Mouse (Mus musculus) heart, postnatal 0 days (tissue): ENCODE measurements at regions not wholly inside any gene's neighbourhood (a gene's known extent, or its start where the extent isn't known, plus 50 kb on each side); places are given as distances from the start of the nearest gene placed in this dataset.

Experiments
- ATAC-seq: fragments of 200-750 bp; cut with Nextera tagmentation; 2 replicates; pipeline ENCODE4 v1.8.0; 2017; ENCODE audit warnings: low read depth, moderate number of reproducible peaks, moderate library complexity; ENCODE audit not compliant: insufficient read depth
- DNase-seq: peaks from one replicate; pipeline ENCODE4 v3.0.0-alpha.2; 2016; ENCODE audit warnings: low spot score
- H3K27ac ChIP-seq: fragments of 300-500 bp; sonication (generic); 2 replicates; pipeline ENCODE4 v1.5.1; 2014; ENCODE audit warnings: low read depth, mild to moderate bottlenecking
- H3K27me3 ChIP-seq: fragments of 300-500 bp; sonication (generic); 2 replicates; pipeline ENCODE4 v1.6.1; 2014; ENCODE audit warnings: low read length, mixed read lengths; ENCODE audit not compliant: control insufficient read depth, insufficient read depth
- H3K36me3 ChIP-seq: fragments of 300-500 bp; sonication (generic); replicated peaks from 2 replicates; pipeline ENCODE4 v1.6.1; 2014; ENCODE audit warnings: low read length, mixed read lengths; ENCODE audit not compliant: control insufficient read depth, insufficient read depth
- H3K4me1 ChIP-seq: fragments of 300-500 bp; sonication (generic); 2 replicates; pipeline ENCODE4 v1.6.1; 2014; ENCODE audit warnings: antibody characterized with exemption; ENCODE audit not compliant: control insufficient read depth, insufficient read depth
- H3K4me2 ChIP-seq: fragments of 300-500 bp; sonication (generic); 2 replicates; pipeline ENCODE4 v1.6.1; 2014; ENCODE audit warnings: low read depth, mild to moderate bottlenecking, low read length, moderate library complexity
- H3K4me3 ChIP-seq: fragments of 300-500 bp; sonication (generic); 2 replicates; pipeline ENCODE4 v1.5.1; 2014; ENCODE audit warnings: low read depth, low read length
- H3K9ac ChIP-seq: fragments of 300-500 bp; sonication (generic); replicated peaks from 2 replicates; pipeline ENCODE4 v1.6.1; 2014; ENCODE audit warnings: low read depth, low read length, mixed read lengths
- H3K9me3 ChIP-seq: fragments of 300-500 bp; sonication (generic); replicated peaks from 2 replicates; pipeline ENCODE4 v1.6.1; 2016; ENCODE audit warnings: low read length; ENCODE audit not compliant: control insufficient read depth
- CTCF ChIP-seq: IDR thresholded peaks from 2 replicates; pipeline ENCODE4 v1.5.1; 2016; ENCODE audit warnings: antibody characterized with exemption, control low read depth, low read depth
- EP300 ChIP-seq: IDR thresholded peaks from 2 replicates; pipeline ENCODE4 v1.6.1; 2016; ENCODE audit warnings: antibody characterized with exemption, low read depth
- WGBS: fragments of 180-500 bp; shearing (Covaris S2); extraction: QIAGEN DNeasy Blood & Tissue Kit; methylation state at CpG from one replicate; pipeline ENCODE4 v1.1.7; 2014; 5-methylcytosine and 5-hydroxymethylcytosine counted together

- ATAC-seq (no peak), DNase-seq (no peak)
- H3K4me2 ChIP-seq: no peak overlapping the region
- no peak overlapping the region for H3K27ac ChIP-seq
- H3K9me3 ChIP-seq: no peaks in the 10 kb centered on the region
- WGBS: 95% methylated on average over 1 of the region's 1 CpGs
- TF ChIP-seq CTCF (no peak), EP300 (no peak)
- H3K4me1 ChIP-seq: peaks cover 14% of the 10 kb centered on the region
- H3K9ac ChIP-seq: no peak overlapping the region
- no peaks in the 10 kb centered on the region for H3K27me3 ChIP-seq
- H3K4me3 ChIP-seq: no peak overlapping the region
- H3K36me3 ChIP-seq: no peaks in the 10 kb centered on the region
These were observed 52.4 kb upstream of the Plxna2 start for GRCm38 (mm10) chr1:194565574-194565973.

- H3K4me3 ChIP-seq: no peak overlapping the region
- H3K4me1 ChIP-seq: peaks cover 16% of the 10 kb centered on the region
- H3K4me2 ChIP-seq: no peak overlapping the region
- ATAC-seq (no peak), DNase-seq (no peak)
- no peak overlapping the region for H3K9ac ChIP-seq
- no peaks in the 10 kb centered on the region for H3K9me3 ChIP-seq
- H3K27ac ChIP-seq: no peak overlapping the region
- no peak for TF ChIP-seq CTCF
- no peak for TF ChIP-seq EP300
- H3K36me3 ChIP-seq: no peaks in the 10 kb centered on the region
- no peaks in the 10 kb centered on the region for H3K27me3 ChIP-seq
- WGBS: 27% methylated on average over 2 of the region's 2 CpGs
These were observed 54.1 kb upstream of the Plxna2 start for GRCm38 (mm10) chr1:194563946-194564345.

GRCm38 (mm10) chr1:194561098-194561497 lies 56.9 kb upstream of the Plxna2 start:
- Histone ChIP-seq H3K36me3 (no peaks in the 10 kb centered on the region), H3K9ac (no peak overlapping the region), H3K27me3 (no peaks in the 10 kb centered on the region), H3K27ac (no peak overlapping the region), H3K9me3 (no peaks in the 10 kb centered on the region), H3K4me2 (no peak overlapping the region), H3K4me3 (no peak overlapping the region), H3K4me1 (peaks cover 16% of the 10 kb centered on the region)
- TF ChIP-seq EP300 (no peak), CTCF (no peak)
- 29% methylated on average over 1 of the region's 1 CpGs for WGBS
- ATAC-seq (peak; percentile 68), DNase-seq (peak; percentile 19)

GRCm38 (mm10) chr1:194548661-194549060 lies 69.4 kb upstream of the Plxna2 start:
- H3K27me3 ChIP-seq: no peaks in the 10 kb centered on the region
- H3K36me3 ChIP-seq: no peaks in the 10 kb centered on the region
- H3K9me3 ChIP-seq: no peaks in the 10 kb centered on the region
- no peak overlapping the region for H3K4me3 ChIP-seq
- H3K4me2 ChIP-seq: no peak overlapping the region
- DNase-seq (no peak), ATAC-seq (no peak)
- no peaks in the 10 kb centered on the region for H3K4me1 ChIP-seq
- H3K9ac ChIP-seq: no peak overlapping the region
- H3K27ac ChIP-seq: no peak overlapping the region
- TF ChIP-seq EP300 (no peak), CTCF (no peak)

GRCm38 (mm10) chr1:194548243-194548642 lies 69.8 kb upstream of the Plxna2 start:
- Histone ChIP-seq H3K27ac (no peak overlapping the region), H3K9ac (no peak overlapping the region), H3K36me3 (no peaks in the 10 kb centered on the region), H3K4me2 (no peak overlapping the region), H3K9me3 (no peaks in the 10 kb centered on the region), H3K4me1 (no peaks in the 10 kb centered on the region), H3K27me3 (no peaks in the 10 kb centered on the region), H3K4me3 (no peak overlapping the region)
- no peak for DNase-seq
- ATAC-seq: no peak
- TF ChIP-seq EP300: no peak
- no peak for TF ChIP-seq CTCF
- 85% methylated on average over 1 of the region's 1 CpGs for WGBS

- no peak overlapping the region for H3K4me3 ChIP-seq
- TF ChIP-seq EP300: no peak
- no peak for TF ChIP-seq CTCF
- H3K9ac ChIP-seq: no peak overlapping the region
- no peak overlapping the region for H3K27ac ChIP-seq
- ATAC-seq: no peak
- H3K27me3 ChIP-seq: no peaks in the 10 kb centered on the region
- no peaks in the 10 kb centered on the region for H3K4me1 ChIP-seq
- WGBS: 88% methylated on average over 2 of the region's 2 CpGs
- no peak for DNase-seq
- H3K9me3 ChIP-seq: no peaks in the 10 kb centered on the region
- H3K4me2 ChIP-seq: no peak overlapping the region
- H3K36me3 ChIP-seq: no peaks in the 10 kb centered on the region
These were observed 77.1 kb upstream of the Plxna2 start for GRCm38 (mm10) chr1:194540923-194541322.
